Mouse (Mus musculus) layer of hippocampus, postnatal 25 days (tissue): ENCODE measurements around the gene Faap20. TPM values are rescaled to one million over a fixed set of nuclear protein-coding genes. Genes with fewer than 3 reads are reported as not detected.
A peak's percentile ranks its signal among the peaks of the same experiment; 100 is the strongest.

Experiments
- DNase-seq, 2 experiments: peaks; one replicate each; pipeline ENCODE4 v3.0.0; 2022; ENCODE audit warnings: mixed read lengths in 2 of 2, low spot score in 1 of 2; ENCODE audit errors: extremely low spot score in 1 of 2
- total RNA-seq, 2 experiments: library from RNA; stranded (reverse); gene quantifications; 2 replicates each; pipeline ENCODE4 v1.2.3; 2021

Gene Faap20
- total RNA-seq, result 10 to 100 TPM; 29.2 to 36.6 TPM

- peak; percentile 62 to 75 for DNase-seq
These were observed at the start of gene Faap20 for GRCm38 (mm10) chr4:155249648-155250351. Gene Faap20, plus strand, starts transcription at chr4:155249802.

- DNase-seq, result no peak
These were observed 48.7 kb upstream of the Faap20 start for GRCm38 (mm10) chr4:155200861-155201390.

- DNase-seq, result no peak
These were observed 47.8 kb upstream of the Faap20 start for GRCm38 (mm10) chr4:155201764-155202163.

- DNase-seq, result no peak
These were observed 43.7 kb upstream of the Faap20 start for GRCm38 (mm10) chr4:155205919-155206318.

- no peak for DNase-seq
These were observed 43.1 kb upstream of the Faap20 start for GRCm38 (mm10) chr4:155206498-155206897.

- DNase-seq, result no peak
These were observed 41.8 kb upstream of the Faap20 start for GRCm38 (mm10) chr4:155207841-155208240.

- DNase-seq, result no peak
These were observed 41.0 kb upstream of the Faap20 start for GRCm38 (mm10) chr4:155208613-155209012.

- DNase-seq, result no peak
These were observed 40.5 kb upstream of the Faap20 start for GRCm38 (mm10) chr4:155209079-155209478.

GRCm38 (mm10) chr4:155209494-155209893 lies 40.1 kb upstream of the Faap20 start:
- no peak for DNase-seq

GRCm38 (mm10) chr4:155213052-155213751 lies 36.4 kb upstream of the Faap20 start:
- no peak for DNase-seq

- DNase-seq, result no peak
These were observed 35.9 kb upstream of the Faap20 start for GRCm38 (mm10) chr4:155213752-155214054.

- no peak for DNase-seq
These were observed 35.4 kb upstream of the Faap20 start for GRCm38 (mm10) chr4:155214188-155214587.

- no peak for DNase-seq
These were observed 34.8 kb upstream of the Faap20 start for GRCm38 (mm10) chr4:155214793-155215192.

GRCm38 (mm10) chr4:155215203-155215602 lies 34.4 kb upstream of the Faap20 start:
- DNase-seq, result no peak

- DNase-seq, result no peak
These were observed 33.6 kb upstream of the Faap20 start for GRCm38 (mm10) chr4:155215773-155216630.

GRCm38 (mm10) chr4:155217241-155218103 lies 32.1 kb upstream of the Faap20 start:
- no peak for DNase-seq

- no peak for DNase-seq
These were observed 31.4 kb upstream of the Faap20 start for GRCm38 (mm10) chr4:155218104-155218732.

- no peak for DNase-seq
These were observed 30.1 kb upstream of the Faap20 start for GRCm38 (mm10) chr4:155219271-155220212.
